Mouse (Mus musculus): Measurements from ENCODE around the gene Zdbf2.

GRCm38 (mm10) chr1:63274046-63274730 lies 1.1 kb downstream of the Zdbf2 start:
- TF ChIP-seq CTCF (IDR thresholded peaks at IDR 0.05; ENCODE audit: control insufficient read depth, insufficient read depth, insufficient replicate concordance, low read depth, low read length) (no peak), POLR2A (IDR thresholded peaks at IDR 0.05; ENCODE audit: control insufficient read depth, low read depth, low read length) (no peak)

Data from testis, adult 2 months (tissue).